Mouse (Mus musculus) liver, embryonic 14.5 days (tissue): Measurements from ENCODE around the gene Tecpr1.

Source experiments
- CTCF ChIP-seq: IDR thresholded peaks from 2 replicates; pipeline ENCODE4 v1.5.1; 2016; ENCODE audit warnings: antibody characterized with exemption, low read depth, control low read depth
- EP300 ChIP-seq: IDR thresholded peaks from 2 replicates; pipeline ENCODE4 v1.6.1; 2016; ENCODE audit warnings: antibody characterized with exemption, low read depth

GRCm38 (mm10) chr5:144238969-144239368, 15.6 kb upstream of the Tecpr1 start:
- TF ChIP-seq CTCF (no peak), EP300 (no peak)
